Mouse (Mus musculus) spleen, embryonic (tissue): Measurements from ENCODE around the gene Ints13.
"Not testable (repeated sequence)": the region's sequence is repeated elsewhere in the genome, so short reads cannot be mapped to it uniquely, and the experiment has no call there.

Experiments
- CTCF ChIA-PET: fragments of 350-600 bp; sonication (Branson Sonifier 250); formaldehyde crosslinking; loops from one replicate; lab custom pipeline; 2022; lab: Charles Lee

The Ints13 gene

GRCm38 (mm10) chr6:146577310-146578109, at the start of gene Ints13:
Gene Ints13, minus strand, starts transcription at chr6:146577835.
- CTCF ChIA-PET: no interaction called here

GRCm38 (mm10) chr6:146616670-146617069, 39.0 kb upstream of the Ints13 start:
- CTCF ChIA-PET: no interaction called here

GRCm38 (mm10) chr6:146615891-146616290, 38.3 kb upstream of the Ints13 start:
- CTCF ChIA-PET: no interaction called here

GRCm38 (mm10) chr6:146614541-146614940, 36.9 kb upstream of the Ints13 start:
- CTCF ChIA-PET: no interaction called here

- CTCF ChIA-PET: no interaction called here
These were observed 36.3 kb upstream of the Ints13 start for GRCm38 (mm10) chr6:146613907-146614306.

- CTCF ChIA-PET: interaction anchor here (0.6 kb wide), 1 partner anchor 1519 kb away, joined by 3 read pairs; no protein-coding TSS in a partner anchor
These were observed 35.1 kb upstream of the Ints13 start for GRCm38 (mm10) chr6:146612736-146613135.

GRCm38 (mm10) chr6:146611897-146612296, 34.3 kb upstream of the Ints13 start:
- CTCF ChIA-PET: no interaction called here

- CTCF ChIA-PET: no interaction called here
These were observed 33.8 kb upstream of the Ints13 start for GRCm38 (mm10) chr6:146611385-146611784.

GRCm38 (mm10) chr6:146603651-146604050, 26.0 kb upstream of the Ints13 start:
- CTCF ChIA-PET: no interaction called here

GRCm38 (mm10) chr6:146602601-146603000, 25.0 kb upstream of the Ints13 start:
- CTCF ChIA-PET: no interaction called here

GRCm38 (mm10) chr6:146585134-146585533, 7.5 kb upstream of the Ints13 start:
- CTCF ChIA-PET: no interaction called here

GRCm38 (mm10) chr6:146583366-146584046, 5.9 kb upstream of the Ints13 start:
- CTCF ChIA-PET: no interaction called here

- CTCF ChIA-PET: interaction anchor here (0.9 kb wide), 1 partner anchor 23 kb away, joined by 3 read pairs; no protein-coding TSS in a partner anchor
These were observed 2.8 kb upstream of the Ints13 start for GRCm38 (mm10) chr6:146580381-146580926.

- CTCF ChIA-PET: no interaction called here
These were observed 951 bp upstream of the Ints13 start for GRCm38 (mm10) chr6:146578586-146578985.

GRCm38 (mm10) chr6:146578111-146578531, 486 bp upstream of the Ints13 start:
- CTCF ChIA-PET: no interaction called here

- CTCF ChIA-PET: no interaction called here
These were observed 732 bp downstream of the Ints13 start, which contains the start of gene Fgfr1op2 for GRCm38 (mm10) chr6:146576903-146577302. Gene Fgfr1op2, plus strand, starts transcription at chr6:146577203.

- CTCF ChIA-PET: no interaction called here
These were observed 5.6 kb downstream of the Ints13 start for GRCm38 (mm10) chr6:146572073-146572472.

GRCm38 (mm10) chr6:146562461-146562860, 15.2 kb downstream of the Ints13 start:
- CTCF ChIA-PET: not testable (repeated sequence)

GRCm38 (mm10) chr6:146551326-146551725, 26.3 kb downstream of the Ints13 start:
- CTCF ChIA-PET: no interaction called here

- CTCF ChIA-PET: no interaction called here
These were observed 27.2 kb downstream of the Ints13 start for GRCm38 (mm10) chr6:146550421-146550820.

- CTCF ChIA-PET: no interaction called here
These were observed 32.3 kb downstream of the Ints13 start for GRCm38 (mm10) chr6:146545289-146545865.

- CTCF ChIA-PET: no interaction called here
These were observed 33.0 kb downstream of the Ints13 start for GRCm38 (mm10) chr6:146544622-146545021.
